Mouse (Mus musculus) CD4-positive helper T cell, adult 2 months (primary cell): ENCODE results near the gene Crym.

Experiments
- DNase-seq: peaks from one replicate; pipeline ENCODE4 v3.0.0-alpha.2; 2012; ENCODE audit warnings: low read depth, missing footprints, low spot score

Crym gene

GRCm38 (mm10) chr7:120201771-120202170, at the start of gene Crym:
Crym (minus strand) TSS chr7:120202111.
- no peak for DNase-seq

GRCm38 (mm10) chr7:120241092-120241491, 39.2 kb upstream of the Crym start:
- DNase-seq = no peak

- no peak for DNase-seq
Observed at GRCm38 (mm10) chr7:120228541-120228940, 26.6 kb upstream of the Crym start.

- DNase-seq = no peak
Observed at GRCm38 (mm10) chr7:120205989-120206388, 4.1 kb upstream of the Crym start.

GRCm38 (mm10) chr7:120203789-120204188, 1.9 kb upstream of the Crym start, which contains the start of gene Abca14:
Abca14 (plus strand) TSS chr7:120203961.
- DNase-seq = peak; percentile 12

- DNase-seq = no peak
Observed at GRCm38 (mm10) chr7:120201231-120201744, 623 bp downstream of the Crym start.

- no peak for DNase-seq
Observed at GRCm38 (mm10) chr7:120195207-120195606, 6.7 kb downstream of the Crym start.

GRCm38 (mm10) chr7:120192816-120193215, 9.1 kb downstream of the Crym start:
- DNase-seq = no peak

GRCm38 (mm10) chr7:120192207-120192606, 9.7 kb downstream of the Crym start:
- no peak for DNase-seq

GRCm38 (mm10) chr7:120190150-120190665, 11.7 kb downstream of the Crym start:
- no peak for DNase-seq

GRCm38 (mm10) chr7:120189369-120190149, 12.4 kb downstream of the Crym start:
- DNase-seq = no peak

GRCm38 (mm10) chr7:120188946-120189345, 13.0 kb downstream of the Crym start:
- no peak for DNase-seq

- DNase-seq = no peak
Observed at GRCm38 (mm10) chr7:120182891-120183290, 19.0 kb downstream of the Crym start.

- no peak for DNase-seq
Observed at GRCm38 (mm10) chr7:120181401-120182230, 20.3 kb downstream of the Crym start.

GRCm38 (mm10) chr7:120180547-120180946, 21.4 kb downstream of the Crym start:
- no peak for DNase-seq

GRCm38 (mm10) chr7:120178935-120179334, 23.0 kb downstream of the Crym start:
- no peak for DNase-seq

- DNase-seq = no peak
Observed at GRCm38 (mm10) chr7:120177611-120178010, 24.3 kb downstream of the Crym start.

- no peak for DNase-seq
Observed at GRCm38 (mm10) chr7:120174723-120175504, 27.0 kb downstream of the Crym start.

GRCm38 (mm10) chr7:120173603-120174244, 28.2 kb downstream of the Crym start, which contains the start of gene Anks4b:
Anks4b (plus strand) TSS chr7:120173858.
- no peak for DNase-seq

- no peak for DNase-seq
Observed at GRCm38 (mm10) chr7:120172188-120172700, 29.7 kb downstream of the Crym start.
